Mouse (Mus musculus): ENCODE measurements around the gene Gpr179. TPM values are rescaled to one million over a fixed set of nuclear protein-coding genes. Genes with fewer than 3 reads are reported as not detected.
A peak's percentile ranks its signal among the peaks of the same experiment; 100 is the strongest.
"Not testable (repeated sequence)": the region's sequence is repeated elsewhere in the genome, so short reads cannot be mapped to it uniquely, and the experiment has no call there.

Gpr179 gene
- polyA plus RNA-seq, 1 experiment = not detected

GRCm38 (mm10) chr11:97315504-97316503 lies 36.1 kb downstream of the Gpr179 start, which contains the start of gene Mrpl45:
TSS of gene Mrpl45 (plus strand) at chr11:97315716.
- TF ChIP-seq GATA1 (IDR thresholded peaks at IDR 0.05; ENCODE audit: low read length) (no peak), TAL1 (IDR thresholded peaks at IDR 0.05; ENCODE audit: low read length) (no peak)
- Histone ChIP-seq H3K27me3 (ENCODE audit: control insufficient read depth) (peaks cover 16% of the 10 kb centered on the region), H3K9me3 (ENCODE audit: control insufficient read depth, low read length) (no peaks in the 10 kb centered on the region), H3K36me3 (ENCODE audit: control insufficient read depth) (peaks cover 11% of the 10 kb centered on the region), H3K4me3 (replicated peaks) (peak within 1 kb of the TSS; percentile 88), H3K4me1 (ENCODE audit: control insufficient read depth) (peaks cover 22% of the 10 kb centered on the region)

- TF ChIP-seq GATA1 (IDR thresholded peaks at IDR 0.05; ENCODE audit: low read length) = no peak
- no peak for TF ChIP-seq TAL1 (IDR thresholded peaks at IDR 0.05; ENCODE audit: low read length)
- H3K4me3 ChIP-seq (replicated peaks) = peak overlapping the region; percentile 88
- H3K27me3 ChIP-seq (ENCODE audit: control insufficient read depth) = peaks cover 25% of the 10 kb centered on the region
- peaks cover 30% of the 10 kb centered on the region for H3K4me1 ChIP-seq (ENCODE audit: control insufficient read depth)
- H3K36me3 ChIP-seq (ENCODE audit: control insufficient read depth) = peaks cover 8% of the 10 kb centered on the region
- no peaks in the 10 kb centered on the region for H3K9me3 ChIP-seq (ENCODE audit: control insufficient read depth, low read length)
Measured at GRCm38 (mm10) chr11:97314751-97315503, 37.0 kb downstream of the Gpr179 start.

- no peaks in the 10 kb centered on the region for H3K9me3 ChIP-seq (ENCODE audit: control insufficient read depth, low read length)
Measured at GRCm38 (mm10) chr11:97314110-97314509, 37.8 kb downstream of the Gpr179 start.

GRCm38 (mm10) chr11:97312871-97313270 lies 39.0 kb downstream of the Gpr179 start:
- H3K9me3 ChIP-seq (ENCODE audit: control insufficient read depth, low read length); H3K36me3 ChIP-seq (ENCODE audit: control insufficient read depth); H3K4me3 ChIP-seq (replicated peaks): not testable (repeated sequence)
- peaks cover 36% of the 10 kb centered on the region for H3K27me3 ChIP-seq (ENCODE audit: control insufficient read depth)
- peaks cover 38% of the 10 kb centered on the region for H3K4me1 ChIP-seq (ENCODE audit: control insufficient read depth)

More at GRCm38 (mm10) chr11:97314110-97314509, 37.8 kb downstream of the Gpr179 start:
- TF ChIP-seq TAL1 (IDR thresholded peaks at IDR 0.05; ENCODE audit: low read length) = no peak
- no peak for TF ChIP-seq GATA1 (IDR thresholded peaks at IDR 0.05; ENCODE audit: low read length)
- H3K4me1 ChIP-seq (ENCODE audit: control insufficient read depth) = peaks cover 38% of the 10 kb centered on the region
- H3K4me3 ChIP-seq (replicated peaks) = no peak overlapping the region
- H3K27me3 ChIP-seq (ENCODE audit: control insufficient read depth) = peaks cover 33% of the 10 kb centered on the region
- H3K36me3 ChIP-seq (ENCODE audit: control insufficient read depth) = peaks cover 6% of the 10 kb centered on the region

- H3K4me3 ChIP-seq (replicated peaks) = no peak overlapping the region
- H3K4me1 ChIP-seq (ENCODE audit: control insufficient read depth) = peaks cover 27% of the 10 kb centered on the region
- no peaks in the 10 kb centered on the region for H3K36me3 ChIP-seq (ENCODE audit: control insufficient read depth)
- no peak for TF ChIP-seq GATA1 (IDR thresholded peaks at IDR 0.05; ENCODE audit: low read length)
- no peak for TF ChIP-seq TAL1 (IDR thresholded peaks at IDR 0.05; ENCODE audit: low read length)
- H3K9me3 ChIP-seq (ENCODE audit: control insufficient read depth, low read length) = no peaks in the 10 kb centered on the region
- H3K27me3 ChIP-seq (ENCODE audit: control insufficient read depth) = peaks cover 36% of the 10 kb centered on the region
Measured at GRCm38 (mm10) chr11:97310895-97311631, 40.8 kb downstream of the Gpr179 start.

GRCm38 (mm10) chr11:97309911-97310571 lies 41.8 kb downstream of the Gpr179 start:
- peaks cover 36% of the 10 kb centered on the region for H3K27me3 ChIP-seq (ENCODE audit: control insufficient read depth)
- peaks cover 23% of the 10 kb centered on the region for H3K4me1 ChIP-seq (ENCODE audit: control insufficient read depth)
- H3K4me3 ChIP-seq (replicated peaks) = peak overlapping the region; percentile 40
- H3K36me3 ChIP-seq (ENCODE audit: control insufficient read depth) = no peaks in the 10 kb centered on the region
- TF ChIP-seq GATA1 (IDR thresholded peaks at IDR 0.05; ENCODE audit: low read length) = no peak
- no peak for TF ChIP-seq TAL1 (IDR thresholded peaks at IDR 0.05; ENCODE audit: low read length)
- no peaks in the 10 kb centered on the region for H3K9me3 ChIP-seq (ENCODE audit: control insufficient read depth, low read length)

- Histone ChIP-seq H3K27me3 (ENCODE audit: control insufficient read depth) (peaks cover 36% of the 10 kb centered on the region), H3K4me1 (ENCODE audit: control insufficient read depth) (peaks cover 18% of the 10 kb centered on the region), H3K4me3 (replicated peaks) (peak overlapping the region; percentile 40), H3K36me3 (ENCODE audit: control insufficient read depth) (no peaks in the 10 kb centered on the region), H3K9me3 (ENCODE audit: control insufficient read depth, low read length) (no peaks in the 10 kb centered on the region)
- TF ChIP-seq GATA1 (IDR thresholded peaks at IDR 0.05; ENCODE audit: low read length) = no peak
- no peak for TF ChIP-seq TAL1 (IDR thresholded peaks at IDR 0.05; ENCODE audit: low read length)
Measured at GRCm38 (mm10) chr11:97309451-97309836, 42.4 kb downstream of the Gpr179 start.

- Histone ChIP-seq H3K36me3 (ENCODE audit: control insufficient read depth) (no peaks in the 10 kb centered on the region), H3K27me3 (ENCODE audit: control insufficient read depth) (peaks cover 36% of the 10 kb centered on the region), H3K4me1 (ENCODE audit: control insufficient read depth) (peaks cover 18% of the 10 kb centered on the region), H3K4me3 (replicated peaks) (no peak overlapping the region), H3K9me3 (ENCODE audit: control insufficient read depth, low read length) (no peaks in the 10 kb centered on the region)
- no peak for TF ChIP-seq GATA1 (IDR thresholded peaks at IDR 0.05; ENCODE audit: low read length)
Measured at GRCm38 (mm10) chr11:97308806-97309450, 42.9 kb downstream of the Gpr179 start.
